16 mouse cellular contexts compared by ENCODE assay signal in the genomic region with DNA sequence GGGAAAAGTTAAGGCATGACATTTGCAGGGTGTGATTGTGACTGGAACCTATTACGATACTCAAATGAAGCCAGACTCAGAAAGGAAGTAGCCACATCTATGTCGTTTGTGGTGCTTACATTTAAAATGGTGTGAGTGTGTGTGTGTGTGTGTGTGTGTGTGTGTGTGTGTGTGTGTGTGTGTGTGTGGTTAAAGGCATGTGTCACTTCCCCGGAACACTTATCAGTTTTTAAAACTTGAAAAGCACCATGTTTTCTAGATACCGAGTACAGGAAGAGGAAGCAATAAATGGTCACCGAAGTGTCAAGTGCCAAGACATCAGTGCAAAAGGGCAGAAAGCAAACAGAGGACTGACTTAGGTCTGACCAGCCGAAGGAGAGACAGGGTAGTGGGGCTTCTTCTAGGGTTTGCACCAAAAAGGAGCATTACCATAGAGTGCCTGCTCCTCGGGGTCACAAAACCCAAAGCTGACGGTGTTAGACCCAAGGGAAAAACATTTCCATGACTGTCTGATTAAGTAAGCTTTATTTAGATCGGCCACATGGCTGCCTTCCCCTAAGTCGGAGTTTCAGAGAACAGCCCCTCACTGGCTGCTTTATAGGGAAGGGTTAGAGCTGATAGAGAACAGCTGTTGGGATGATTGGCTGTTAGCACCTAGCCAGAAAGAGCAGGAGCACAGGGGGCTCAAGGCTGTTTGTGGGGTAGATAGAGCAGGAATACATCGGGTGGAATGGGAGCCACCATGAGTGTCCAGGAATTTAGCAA. TPM values are rescaled to one million over a fixed set of nuclear protein-coding genes. Genes with fewer than 3 reads are reported as not detected.
DNase-seq lines count a peak whose midpoint lies in the region; ATAC-seq and TF ChIP-seq lines count a peak whose summit lies in the region.
"Had no signal": no experiment of that assay in that cellular context is flagged by ENCODE, and none has a peak within 500 bp of the region (broad histone marks: within the 10 kb centered on the region; RNA-seq: fewer than 3 reads in every experiment).

No protein-coding gene starts in this region.

- H3K79me2 ChIP-seq in macrophage (ENCODE audit: inconsistent target) = peaks cover 15% of the 10 kb centered on the region

- H3K36me3 ChIP-seq in kidney, embryonic 14.5 days (ENCODE audit: control insufficient read depth, insufficient read depth, low read length) = no peaks in the 10 kb centered on the region
- peaks cover 13% of the 10 kb centered on the region for H3K36me3 ChIP-seq in macrophage (ENCODE audit: inconsistent target)
- H3K36me3 ChIP-seq in forebrain, embryonic 12.5 days (replicated peaks) = no peaks in the 10 kb centered on the region
- H3K36me3 ChIP-seq: embryonic facial prominence, embryonic 15.5 days; liver, embryonic 13.5 days; midbrain, embryonic 12.5 days; neural tube, embryonic 15.5 days had no signal

- no peaks in the 10 kb centered on the region for H3K27me3 ChIP-seq in kidney, embryonic 14.5 days (ENCODE audit: control insufficient read depth, insufficient read depth, low read length)
- peaks cover 16% of the 10 kb centered on the region; the same call in 1 of the 2 replicates for H3K27me3 ChIP-seq in forebrain, embryonic 12.5 days
- H3K27me3 ChIP-seq: embryonic facial prominence, embryonic 15.5 days; liver, embryonic 13.5 days; neural tube, embryonic 15.5 days had no signal

- no peak for TF ChIP-seq POLR2A in bone marrow, adult 2 months (IDR thresholded peaks at IDR 0.05; ENCODE audit: borderline replicate concordance, control insufficient read depth, low read depth, low read length)

- no peaks in the 10 kb centered on the region for H3K9me3 ChIP-seq in kidney, embryonic 14.5 days (ENCODE audit: control insufficient read depth, low read length)
- H3K9me3 ChIP-seq in forebrain, embryonic 12.5 days = no peaks in the 10 kb centered on the region
- H3K9me3 ChIP-seq: embryonic facial prominence, embryonic 15.5 days; liver, embryonic 13.5 days; midbrain, embryonic 12.5 days; neural tube, embryonic 15.5 days had no signal

- 24% methylated on average over 11 of the region's 11 CpGs for WGBS in kidney, embryonic 14.5 days
- 7% methylated on average over 11 of the region's 11 CpGs for WGBS in bone marrow, adult 2 months
- 18% methylated on average over 9 of the region's 11 CpGs for WGBS in macrophage (ENCODE audit: missing documents)
- WGBS in forebrain, embryonic 12.5 days = 75% methylated on average over 11 of the region's 11 CpGs

- no peaks in the 10 kb centered on the region for H3K4me1 ChIP-seq in kidney, embryonic 14.5 days (ENCODE audit: control insufficient read depth, insufficient read depth, low read length)
- peaks cover 5% of the 10 kb centered on the region; the same call in 1 of the 2 replicates for H3K4me1 ChIP-seq in bone marrow, adult 2 months (ENCODE audit: control insufficient read depth, insufficient read depth, low read length)
- H3K4me1 ChIP-seq in forebrain, embryonic 12.5 days = no peaks in the 10 kb centered on the region
- H3K4me1 ChIP-seq: midbrain, embryonic 12.5 days; neural tube, embryonic 15.5 days had no signal

- no peak for DNase-seq in kidney, adult 11 months
- DNase-seq in CD4-positive, CD25-positive, alpha-beta regulatory T cell, adult 2 months (ENCODE audit: low read depth, low spot score) = peak; percentile 64
- DNase-seq in right cerebral cortex, postnatal 10 days (ENCODE audit: low spot score in 2 of 2) = no peak
- no peak for DNase-seq in adrenal gland, adult 18-20 months (ENCODE audit: low spot score in 2 of 2)
- DNase-seq: adrenal gland, postnatal 14 days; cerebellum, adult 2 months; liver, embryonic 13.5 days; thymus, postnatal 4 days had no signal

- no peak overlapping the region for H3K27ac ChIP-seq in kidney, embryonic 14.5 days (ENCODE audit: low read depth, low read length)
- peak overlapping the region; percentile 44 for H3K27ac ChIP-seq in bone marrow, adult 2 months (ENCODE audit: control insufficient read depth, insufficient read depth, low read depth, low read length, poor library complexity)
- peak overlapping the region; percentile 17; the same call in 1 of the 2 replicates for H3K27ac ChIP-seq in macrophage
- no peak overlapping the region for H3K27ac ChIP-seq in forebrain, embryonic 12.5 days
- H3K27ac ChIP-seq: embryonic facial prominence, embryonic 15.5 days; liver, embryonic 13.5 days; midbrain, embryonic 12.5 days; neural tube, embryonic 15.5 days had no signal

- no peak overlapping the region for H3K4me2 ChIP-seq in kidney, embryonic 14.5 days (replicated peaks; ENCODE audit: low read depth, low read length)
- H3K4me2 ChIP-seq in forebrain, embryonic 12.5 days = no peak overlapping the region
- H3K4me2 ChIP-seq: embryonic facial prominence, embryonic 15.5 days; liver, embryonic 13.5 days; midbrain, embryonic 12.5 days; neural tube, embryonic 15.5 days had no signal

- no peak overlapping the region for H3K4me3 ChIP-seq in kidney, embryonic 14.5 days (ENCODE audit: low read length)
- no peak overlapping the region for H3K4me3 ChIP-seq in bone marrow, adult 2 months (replicated peaks; ENCODE audit: control insufficient read depth, low read depth, low read length)
- H3K4me3 ChIP-seq in macrophage (ENCODE audit: inconsistent target) = no peak overlapping the region
- no peak overlapping the region for H3K4me3 ChIP-seq in forebrain, embryonic 12.5 days (replicated peaks)
- H3K4me3 ChIP-seq: embryonic facial prominence, embryonic 15.5 days; liver, embryonic 13.5 days; midbrain, embryonic 12.5 days; neural tube, embryonic 15.5 days had no signal

- no peak for TF ChIP-seq CTCF in bone marrow, adult 2 months (IDR thresholded peaks at IDR 0.05; ENCODE audit: control insufficient read depth, insufficient read depth, low read length)

- H3K9ac ChIP-seq in kidney, embryonic 14.5 days (ENCODE audit: low read depth, low read length) = no peak overlapping the region
- H3K9ac ChIP-seq in forebrain, embryonic 12.5 days = no peak overlapping the region
- H3K9ac ChIP-seq: embryonic facial prominence, embryonic 15.5 days; liver, embryonic 13.5 days; midbrain, embryonic 12.5 days; neural tube, embryonic 15.5 days had no signal

- ATAC-seq in kidney, embryonic 14.5 days (ENCODE audit: low FRiP score, low TSS enrichment) = peak; percentile 57; the same call in 1 of the 2 replicates
- no peak for ATAC-seq in forebrain, embryonic 12.5 days (ENCODE audit: low FRiP score)

RNA-seq across cellular contexts. Expression of gene Prss39, which starts 19.1 kb away (rescaled TPM):
- polyA plus RNA-seq in kidney, embryonic 14.5 days (2014; fragmentation: Nextera tagmentation; extraction: Ambion mirVana) = not detected in 2 replicates
- not detected in 2 replicates for polyA plus RNA-seq in bone marrow, adult 2 months (2011; ENCODE audit: insufficient read depth, insufficient read length, low replicate concordance, missing spikeins)
- total RNA-seq in macrophage (2018; cell fraction: chromatin; rRNA removed) = under 1 TPM in 4 of 26 experiments, not detected in 22; 0.59 to 0.79 (median 0.71) TPM
- total RNA-seq in macrophage (2018; cell fraction: cytosol; rRNA removed) = under 1 TPM in 1 of 26 experiments, not detected in 25; 0.10 TPM
- under 1 TPM in 3 of 26 experiments, not detected in 23; 0.56 to 0.65 (median 0.59) TPM for total RNA-seq in macrophage (2018; cell fraction: nucleus; rRNA removed)
- not detected in 3 replicates for polyA plus RNA-seq in macrophage (2018)
- polyA plus RNA-seq in forebrain, embryonic 12.5 days (2016; fragmentation: Nextera tagmentation; extraction: Ambion mirVana) = not detected in 2 replicates
- total RNA-seq in adrenal gland, adult 18-20 months (2021) = not detected
- total RNA-seq: adrenal gland, postnatal 14 days had no signal
- polyA plus RNA-seq: cerebellum, adult 2 months; embryonic facial prominence, embryonic 15.5 days; frontal cortex, adult 2 months; liver, embryonic 13.5 days; midbrain, embryonic 12.5 days; neural tube, embryonic 15.5 days had no signal

RNA-seq across cellular contexts. Expression of gene Ptpn18, which starts 19.5 kb away (rescaled TPM):
- polyA plus RNA-seq in kidney, embryonic 14.5 days (2014; fragmentation: Nextera tagmentation; extraction: Ambion mirVana) = 21.3 and 23.6 TPM in 2 replicates
- 54.1 and 93.0 TPM in 2 replicates for polyA plus RNA-seq in bone marrow, adult 2 months (2011; ENCODE audit: insufficient read depth, insufficient read length, low replicate concordance, missing spikeins)
- total RNA-seq in macrophage (2018; cell fraction: chromatin; rRNA removed) = 100 to 1,000 TPM in 1 of 26 experiments, 10 to 100 TPM in 19, 1 to 10 TPM in 6; 5.1 to 103 (median 27.0) TPM
- 100 to 1,000 TPM; 104 to 196 (median 155) TPM for total RNA-seq in macrophage (2018; cell fraction: cytosol; rRNA removed)
- 10 to 100 TPM; 15.2 to 72.0 (median 34.0) TPM for total RNA-seq in macrophage (2018; cell fraction: nucleus; rRNA removed)
- polyA plus RNA-seq in macrophage (2018) = 43.6 to 172 TPM (median 169 TPM) in 3 replicates
- polyA plus RNA-seq in forebrain, embryonic 12.5 days (2016; fragmentation: Nextera tagmentation; extraction: Ambion mirVana) = 3.3 and 5.4 TPM in 2 replicates
- total RNA-seq in adrenal gland, adult 18-20 months (2021) = 1 to 10 TPM; 3.1 to 8.9 TPM

RNA-seq across cellular contexts. Expression of gene Imp4, which starts 39.4 kb away (rescaled TPM):
- polyA plus RNA-seq in kidney, embryonic 14.5 days (2014; fragmentation: Nextera tagmentation; extraction: Ambion mirVana) = 89.4 and 102 TPM in 2 replicates
- polyA plus RNA-seq in bone marrow, adult 2 months (2011; ENCODE audit: insufficient read depth, insufficient read length, low replicate concordance, missing spikeins) = 10.4 and 14.5 TPM in 2 replicates
- 10 to 100 TPM in 23 of 26 experiments, 1 to 10 TPM in 3; 8.6 to 34.8 (median 20.0) TPM for total RNA-seq in macrophage (2018; cell fraction: chromatin; rRNA removed)
- 10 to 100 TPM; 19.7 to 39.7 (median 30.6) TPM for total RNA-seq in macrophage (2018; cell fraction: cytosol; rRNA removed)
- 10 to 100 TPM; 12.2 to 31.7 (median 17.3) TPM for total RNA-seq in macrophage (2018; cell fraction: nucleus; rRNA removed)
- polyA plus RNA-seq in macrophage (2018) = 28.5 to 54.8 TPM (median 40.6 TPM) in 3 replicates
- 71.8 and 81.3 TPM in 2 replicates for polyA plus RNA-seq in forebrain, embryonic 12.5 days (2016; fragmentation: Nextera tagmentation; extraction: Ambion mirVana)
- 10 to 100 TPM; 65.2 to 68.7 TPM for total RNA-seq in adrenal gland, adult 18-20 months (2021)

RNA-seq across cellular contexts. Expression of gene Ccdc115, which starts 39.6 kb away (rescaled TPM):
- polyA plus RNA-seq in kidney, embryonic 14.5 days (2014; fragmentation: Nextera tagmentation; extraction: Ambion mirVana) = 48.3 and 48.9 TPM in 2 replicates
- 11.3 and 19.3 TPM in 2 replicates for polyA plus RNA-seq in bone marrow, adult 2 months (2011; ENCODE audit: insufficient read depth, insufficient read length, low replicate concordance, missing spikeins)
- 10 to 100 TPM in 17 of 26 experiments, 1 to 10 TPM in 9; 3.7 to 37.4 (median 15.7) TPM for total RNA-seq in macrophage (2018; cell fraction: chromatin; rRNA removed)
- total RNA-seq in macrophage (2018; cell fraction: cytosol; rRNA removed) = 10 to 100 TPM; 16.6 to 50.3 (median 38.0) TPM
- 10 to 100 TPM in 22 of 26 experiments, 1 to 10 TPM in 4; 8.3 to 41.2 (median 16.2) TPM for total RNA-seq in macrophage (2018; cell fraction: nucleus; rRNA removed)
- polyA plus RNA-seq in macrophage (2018) = 47.2 to 87.1 TPM (median 69.5 TPM) in 3 replicates
- polyA plus RNA-seq in forebrain, embryonic 12.5 days (2016; fragmentation: Nextera tagmentation; extraction: Ambion mirVana) = 68.9 and 69.8 TPM in 2 replicates
- 10 to 100 TPM; 16.0 to 18.0 TPM for total RNA-seq in adrenal gland, adult 18-20 months (2021)

RNA-seq across cellular contexts. Expression of gene Cfc1, which starts 56.4 kb away (rescaled TPM):
- polyA plus RNA-seq in kidney, embryonic 14.5 days (2014; fragmentation: Nextera tagmentation; extraction: Ambion mirVana) = not detected in 2 replicates
- polyA plus RNA-seq in bone marrow, adult 2 months (2011; ENCODE audit: insufficient read depth, insufficient read length, low replicate concordance, missing spikeins) = not detected in 2 replicates
- not detected for total RNA-seq in macrophage (2018; cell fraction: chromatin; rRNA removed)
- total RNA-seq in macrophage (2018; cell fraction: cytosol; rRNA removed) = not detected
- not detected for total RNA-seq in macrophage (2018; cell fraction: nucleus; rRNA removed)
- polyA plus RNA-seq in macrophage (2018) = not detected in 3 replicates
- not detected in 2 replicates for polyA plus RNA-seq in forebrain, embryonic 12.5 days (2016; fragmentation: Nextera tagmentation; extraction: Ambion mirVana)
- not detected for total RNA-seq in adrenal gland, adult 18-20 months (2021)
- total RNA-seq: adrenal gland, postnatal 14 days had no signal
- polyA plus RNA-seq: frontal cortex, adult 2 months; liver, embryonic 13.5 days; midbrain, embryonic 12.5 days had no signal

Comparison
In these comparisons a context has a peak if more than half of its experiments do, and no peak if none do; other contexts are left out.
1. H3K27ac ChIP-seq: peak in bone marrow, adult 2 months (single experiment) and macrophage (single experiment); none in kidney, embryonic 14.5 days (single experiment) and forebrain, embryonic 12.5 days (single experiment).